Mouse (Mus musculus) cortical plate, adult 2 months (tissue): ENCODE measurements around the gene Sart1.
A peak's percentile ranks its signal among the peaks of the same experiment; 100 is the strongest.

Experiments used
- CTCF ChIP-seq: fragments of 200-500 bp; IDR thresholded peaks from 2 replicates; pipeline ENCODE4 v1.5.1; 2011; ENCODE audit warnings: mild to moderate bottlenecking, control low read depth, low read length; ENCODE audit not compliant: insufficient read depth; ENCODE audit errors: extremely low read depth
- POLR2A ChIP-seq: fragments of 200-500 bp; IDR thresholded peaks from 2 replicates; pipeline ENCODE4 v1.6.1; 2011; ENCODE audit warnings: mild to moderate bottlenecking, low read length, control low read depth; ENCODE audit not compliant: insufficient read depth; ENCODE audit errors: extremely low read depth

DNA sequence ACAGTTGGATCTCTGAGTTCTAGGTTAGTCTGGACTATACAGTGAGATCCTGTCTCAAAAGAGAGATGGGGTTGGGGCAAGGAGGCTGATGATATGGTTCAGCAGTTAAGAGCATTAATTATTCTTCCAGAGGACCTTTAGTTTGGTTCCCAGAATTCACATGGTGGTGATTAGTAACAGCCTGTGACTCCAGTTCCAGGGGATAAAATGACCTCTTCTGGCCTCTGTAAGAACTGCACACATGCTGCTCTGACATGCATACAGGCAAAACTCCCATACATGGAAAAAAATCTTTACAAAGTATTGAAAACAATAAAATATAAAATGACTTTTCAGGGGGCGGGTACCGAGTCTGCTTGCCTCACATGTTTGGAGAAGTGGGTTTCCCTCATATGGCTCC is 39.6 kb upstream of the Sart1 start:
- TF ChIP-seq CTCF (peak; percentile 34; the same call in 1 of the 2 replicates), POLR2A (no peak)
